Mouse (Mus musculus): ENCODE measurements at regions not wholly inside any gene's neighbourhood (a gene's known extent, or its start where the extent isn't known, plus 50 kb on each side); places are given as distances from the start of the nearest gene placed in this dataset.

- ATAC-seq (ENCODE audit: low FRiP score) = no peak
- WGBS = 53% methylated on average over 2 of the region's 2 CpGs
Measured at GRCm38 (mm10) chrX:23499320-23499719, 134.4 kb upstream of the Klhl13 start.

GRCm38 (mm10) chrX:23495199-23495598, 130.3 kb upstream of the Klhl13 start:
- DNase-seq (ENCODE audit: low spot score) (peak; percentile 3), ATAC-seq (ENCODE audit: low FRiP score) (0 out of 2 replicates have a peak, but pooled peaks have one; percentile 27)
- WGBS = 35% methylated on average over 1 of the region's 1 CpGs
- no peak overlapping the region for H3K9ac ChIP-seq (ENCODE audit: low read depth, low read length)
- H3K4me2 ChIP-seq (replicated peaks; ENCODE audit: low read depth, low read length) = no peak overlapping the region
- no peaks in the 10 kb centered on the region for H3K36me3 ChIP-seq (ENCODE audit: control insufficient read depth, insufficient read depth, low read length)
- H3K27ac ChIP-seq (ENCODE audit: low read depth, low read length) = no peak overlapping the region
- no peaks in the 10 kb centered on the region for H3K4me1 ChIP-seq (replicated peaks; ENCODE audit: control insufficient read depth, insufficient read depth, low read length)
- H3K27me3 ChIP-seq (ENCODE audit: control insufficient read depth, insufficient read depth, low read length) = no peaks in the 10 kb centered on the region
- H3K9me3 ChIP-seq (ENCODE audit: control insufficient read depth, low read length) = no peaks in the 10 kb centered on the region
- H3K4me3 ChIP-seq (ENCODE audit: low read depth, low read length) = no peak overlapping the region

More at GRCm38 (mm10) chrX:23499320-23499719, 134.4 kb upstream of the Klhl13 start:
- Histone ChIP-seq H3K27ac (ENCODE audit: low read depth, low read length) (no peak overlapping the region), H3K9ac (ENCODE audit: low read depth, low read length) (no peak overlapping the region), H3K4me1 (replicated peaks; ENCODE audit: control insufficient read depth, insufficient read depth, low read length) (no peaks in the 10 kb centered on the region), H3K4me3 (ENCODE audit: low read depth, low read length) (no peak overlapping the region), H3K4me2 (replicated peaks; ENCODE audit: low read depth, low read length) (no peak overlapping the region), H3K9me3 (ENCODE audit: control insufficient read depth, low read length) (no peaks in the 10 kb centered on the region), H3K36me3 (ENCODE audit: control insufficient read depth, insufficient read depth, low read length) (no peaks in the 10 kb centered on the region), H3K27me3 (ENCODE audit: control insufficient read depth, insufficient read depth, low read length) (no peaks in the 10 kb centered on the region)
- DNase-seq (ENCODE audit: low spot score) = peak; percentile 2

GRCm38 (mm10) chrX:23476868-23477267, 112.0 kb upstream of the Klhl13 start:
- Histone ChIP-seq H3K36me3 (ENCODE audit: control insufficient read depth, insufficient read depth, low read length) (no peaks in the 10 kb centered on the region), H3K4me3 (ENCODE audit: low read depth, low read length) (no peak overlapping the region), H3K9ac (ENCODE audit: low read depth, low read length) (no peak overlapping the region), H3K4me1 (replicated peaks; ENCODE audit: control insufficient read depth, insufficient read depth, low read length) (no peaks in the 10 kb centered on the region), H3K27ac (ENCODE audit: low read depth, low read length) (no peak overlapping the region), H3K4me2 (replicated peaks; ENCODE audit: low read depth, low read length) (no peak overlapping the region), H3K9me3 (ENCODE audit: control insufficient read depth, low read length) (no peaks in the 10 kb centered on the region), H3K27me3 (ENCODE audit: control insufficient read depth, insufficient read depth, low read length) (no peaks in the 10 kb centered on the region)
- DNase-seq (ENCODE audit: low spot score) (no peak), ATAC-seq (ENCODE audit: low FRiP score) (no peak)
- 71% methylated on average over 1 of the region's 1 CpGs for WGBS

- Histone ChIP-seq H3K27ac (ENCODE audit: low read depth, low read length) (no peak overlapping the region), H3K4me1 (replicated peaks; ENCODE audit: control insufficient read depth, insufficient read depth, low read length) (no peaks in the 10 kb centered on the region), H3K9ac (ENCODE audit: low read depth, low read length) (no peak overlapping the region), H3K27me3 (ENCODE audit: control insufficient read depth, insufficient read depth, low read length) (no peaks in the 10 kb centered on the region), H3K9me3 (ENCODE audit: control insufficient read depth, low read length) (no peaks in the 10 kb centered on the region), H3K36me3 (ENCODE audit: control insufficient read depth, insufficient read depth, low read length) (no peaks in the 10 kb centered on the region), H3K4me2 (replicated peaks; ENCODE audit: low read depth, low read length) (no peak overlapping the region), H3K4me3 (ENCODE audit: low read depth, low read length) (no peak overlapping the region)
- peak; percentile 3 for DNase-seq (ENCODE audit: low spot score)
- no peak for ATAC-seq (ENCODE audit: low FRiP score)
Measured at GRCm38 (mm10) chrX:23466031-23466430, 101.1 kb upstream of the Klhl13 start.

- no peak overlapping the region for H3K4me2 ChIP-seq (replicated peaks; ENCODE audit: low read depth, low read length)
- H3K9me3 ChIP-seq (ENCODE audit: control insufficient read depth, low read length) = no peaks in the 10 kb centered on the region
- ATAC-seq (ENCODE audit: low FRiP score) (no peak), DNase-seq (ENCODE audit: low spot score) (no peak)
- whole genome bisulfite sequencing = 85% methylated on average over 3 of the region's 3 CpGs
- H3K36me3 ChIP-seq (ENCODE audit: control insufficient read depth, insufficient read depth, low read length) = no peaks in the 10 kb centered on the region
- H3K4me1 ChIP-seq (replicated peaks; ENCODE audit: control insufficient read depth, insufficient read depth, low read length) = no peaks in the 10 kb centered on the region
- H3K27me3 ChIP-seq (ENCODE audit: control insufficient read depth, insufficient read depth, low read length) = no peaks in the 10 kb centered on the region
- H3K27ac ChIP-seq (ENCODE audit: low read depth, low read length) = no peak overlapping the region
- no peak overlapping the region for H3K4me3 ChIP-seq (ENCODE audit: low read depth, low read length)
- H3K9ac ChIP-seq (ENCODE audit: low read depth, low read length) = no peak overlapping the region
Measured at GRCm38 (mm10) chrX:23453616-23454015, 88.7 kb upstream of the Klhl13 start.

GRCm38 (mm10) chrX:23422746-23423145, 57.9 kb upstream of the Klhl13 start:
- H3K27ac ChIP-seq (ENCODE audit: low read depth, low read length) = no peak overlapping the region
- no peaks in the 10 kb centered on the region for H3K27me3 ChIP-seq (ENCODE audit: control insufficient read depth, insufficient read depth, low read length)
- WGBS = 90% methylated on average over 1 of the region's 1 CpGs
- H3K4me3 ChIP-seq (ENCODE audit: low read depth, low read length) = no peak overlapping the region
- no peaks in the 10 kb centered on the region for H3K36me3 ChIP-seq (ENCODE audit: control insufficient read depth, insufficient read depth, low read length)
- H3K4me2 ChIP-seq (replicated peaks; ENCODE audit: low read depth, low read length) = no peak overlapping the region
- no peak for DNase-seq (ENCODE audit: low spot score)
- no peak overlapping the region for H3K9ac ChIP-seq (ENCODE audit: low read depth, low read length)
- H3K4me1 ChIP-seq (replicated peaks; ENCODE audit: control insufficient read depth, insufficient read depth, low read length) = no peaks in the 10 kb centered on the region
- no peak for ATAC-seq (ENCODE audit: low FRiP score)
- H3K9me3 ChIP-seq (ENCODE audit: control insufficient read depth, low read length) = no peaks in the 10 kb centered on the region

- H3K4me2 ChIP-seq (replicated peaks; ENCODE audit: low read depth, low read length) = no peak overlapping the region
- no peak overlapping the region for H3K27ac ChIP-seq (ENCODE audit: low read depth, low read length)
- no peaks in the 10 kb centered on the region for H3K9me3 ChIP-seq (ENCODE audit: control insufficient read depth, low read length)
- ATAC-seq (ENCODE audit: low FRiP score) = no peak
- no peaks in the 10 kb centered on the region for H3K36me3 ChIP-seq (ENCODE audit: control insufficient read depth, insufficient read depth, low read length)
- H3K9ac ChIP-seq (ENCODE audit: low read depth, low read length) = no peak overlapping the region
- H3K4me1 ChIP-seq (replicated peaks; ENCODE audit: control insufficient read depth, insufficient read depth, low read length) = no peaks in the 10 kb centered on the region
- H3K27me3 ChIP-seq (ENCODE audit: control insufficient read depth, insufficient read depth, low read length) = no peaks in the 10 kb centered on the region
- no peak overlapping the region for H3K4me3 ChIP-seq (ENCODE audit: low read depth, low read length)
- DNase-seq (ENCODE audit: low spot score) = no peak
- 88% methylated on average over 1 of the region's 1 CpGs for WGBS
Measured at GRCm38 (mm10) chrX:23417525-23417924, 52.6 kb upstream of the Klhl13 start.
